Mouse (Mus musculus) heart, embryonic 11.5 days (tissue): ENCODE results near the gene Apmap. TPM values are rescaled to one million over a fixed set of nuclear protein-coding genes. Genes with fewer than 3 reads are reported as not detected.

Source experiments
- ATAC-seq: fragments of 200-750 bp; cut with Nextera tagmentation; replicated peaks from 2 replicates; pipeline ENCODE4 v1.8.0; 2017; ENCODE audit warnings: moderate library complexity; ENCODE audit not compliant: insufficient number of reproducible peaks, low FRiP score, low TSS enrichment
- H3K27ac ChIP-seq: fragments of 300-500 bp; sonication (generic); 2 replicates; pipeline ENCODE4 v1.5.1; 2014; ENCODE audit warnings: mild to moderate bottlenecking, low read depth, low read length
- H3K27me3 ChIP-seq: fragments of 300-500 bp; sonication (generic); 2 replicates; pipeline ENCODE4 v1.6.1; 2014; ENCODE audit warnings: mild to moderate bottlenecking, low read length, mixed read lengths; ENCODE audit not compliant: control insufficient read depth, insufficient read depth
- H3K36me3 ChIP-seq: fragments of 300-500 bp; sonication (generic); 2 replicates; pipeline ENCODE4 v1.6.1; 2014; ENCODE audit warnings: mild to moderate bottlenecking, low read length, moderate library complexity, mixed read lengths; ENCODE audit not compliant: control insufficient read depth, insufficient read depth
- H3K4me1 ChIP-seq: fragments of 300-500 bp; sonication (generic); 2 replicates; pipeline ENCODE4 v1.6.1; 2014; ENCODE audit warnings: low read length; ENCODE audit not compliant: control insufficient read depth, insufficient read depth
- H3K4me2 ChIP-seq: fragments of 300-500 bp; sonication (generic); 2 replicates; pipeline ENCODE4 v1.6.1; 2014; ENCODE audit warnings: mild to moderate bottlenecking, moderate library complexity
- H3K4me3 ChIP-seq: fragments of 300-500 bp; sonication (generic); 2 replicates; pipeline ENCODE4 v1.5.1; 2014; ENCODE audit warnings: low read depth, low read length
- H3K9ac ChIP-seq: fragments of 300-500 bp; sonication (generic); 2 replicates; pipeline ENCODE4 v1.6.1; 2014; ENCODE audit warnings: mild to moderate bottlenecking, low read depth, low read length, moderate library complexity
- H3K9me3 ChIP-seq: fragments of 300-500 bp; sonication (generic); replicated peaks from 2 replicates; pipeline ENCODE4 v1.6.1; 2016; ENCODE audit warnings: low read length; ENCODE audit not compliant: control insufficient read depth
- WGBS: fragments of 180-500 bp; shearing (Covaris S2); extraction: QIAGEN DNeasy Blood & Tissue Kit; methylation state at CpG from one replicate; pipeline ENCODE4 v1.1.7; 2014; ENCODE audit not compliant: insufficient replicate concordance; 5-methylcytosine and 5-hydroxymethylcytosine counted together
- polyA plus RNA-seq: library from polyadenylated mRNA; unstranded; fragments of >200 nt; fragmentation: Nextera tagmentation; extraction: Ambion mirVana; gene quantifications from 2 replicates; pipeline ENCODE4 v1.2.1, GENCODE M21; 2014

The Apmap gene
- polyA plus RNA-seq, 1 experiment from 2014 or later, result 31.1 TPM

DNA sequence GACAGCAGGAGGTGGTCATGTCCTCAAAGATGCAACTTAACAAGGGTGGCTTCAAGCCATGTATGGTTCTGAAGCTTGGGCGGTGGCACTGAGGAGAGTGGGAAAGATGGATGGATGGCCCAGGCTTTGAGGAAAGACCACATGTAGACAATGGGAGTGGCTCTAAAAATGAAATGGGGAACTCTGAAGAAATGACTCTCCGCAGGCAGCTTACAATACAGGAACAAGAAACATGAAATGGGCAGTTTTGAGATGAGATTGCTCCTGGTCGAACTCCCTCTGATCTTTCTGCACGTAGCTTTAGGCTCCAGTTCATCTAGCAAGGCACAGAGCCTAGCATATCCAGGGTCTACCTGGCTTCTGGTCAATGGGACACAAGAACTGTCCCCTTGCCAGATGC is 20.9 kb upstream of the Apmap start:
- Histone ChIP-seq H3K36me3 (no peaks in the 10 kb centered on the region), H3K4me3 (no peak overlapping the region), H3K4me2 (no peak overlapping the region), H3K27me3 (no peaks in the 10 kb centered on the region), H3K27ac (no peak overlapping the region), H3K9me3 (no peaks in the 10 kb centered on the region), H3K9ac (no peak overlapping the region), H3K4me1 (no peaks in the 10 kb centered on the region)
- no peak for ATAC-seq
- 79% methylated on average over 4 of the region's 4 CpGs for WGBS

DNA sequence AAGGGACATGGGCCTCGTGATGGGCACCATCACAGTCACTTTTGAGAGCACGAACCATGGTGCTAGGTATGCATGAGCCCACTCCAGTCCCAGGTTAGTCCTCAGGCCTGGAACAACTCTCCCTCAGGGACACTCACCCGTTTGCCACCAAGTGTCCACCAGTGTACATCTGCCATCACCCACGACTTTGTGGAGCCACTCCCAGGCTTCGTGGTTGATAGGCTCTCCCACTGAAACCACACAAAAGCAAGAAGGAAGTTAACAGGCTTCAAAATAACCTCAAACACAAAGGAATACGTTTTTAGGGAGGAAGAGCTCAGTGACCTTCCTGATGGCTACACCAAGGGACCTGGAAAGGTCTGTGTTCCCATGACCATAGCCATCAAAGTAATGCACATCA is 18.8 kb upstream of the Apmap start:
- H3K9me3 ChIP-seq, result no peaks in the 10 kb centered on the region
- no peaks in the 10 kb centered on the region for H3K27me3 ChIP-seq
- H3K9ac ChIP-seq, result no peak overlapping the region
- H3K4me2 ChIP-seq, result no peak overlapping the region
- WGBS, result 67% methylated on average over 6 of the region's 6 CpGs
- no peaks in the 10 kb centered on the region for H3K36me3 ChIP-seq
- H3K27ac ChIP-seq, result no peak overlapping the region
- no peaks in the 10 kb centered on the region for H3K4me1 ChIP-seq
- no peak overlapping the region for H3K4me3 ChIP-seq
- ATAC-seq, result no peak

DNA sequence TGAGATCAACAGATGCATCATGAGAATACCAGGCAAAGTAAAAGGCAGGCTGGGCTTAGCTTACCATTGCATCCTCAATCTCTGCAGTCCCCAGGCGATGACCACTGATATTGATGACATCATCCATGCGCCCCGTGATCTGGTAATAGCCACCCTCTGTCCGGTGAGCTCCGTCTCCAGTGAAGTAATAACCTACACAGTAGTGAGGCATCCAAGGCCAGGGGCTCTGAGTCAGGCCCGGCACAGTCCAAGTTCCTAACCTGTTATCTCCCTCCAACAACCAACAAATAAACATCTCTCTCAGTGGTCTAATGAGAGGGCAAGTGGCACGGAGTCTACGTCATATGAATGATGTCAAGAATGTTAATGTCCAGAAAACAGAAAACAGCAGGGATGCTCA is 16.6 kb upstream of the Apmap start:
- Histone ChIP-seq H3K27ac (no peak overlapping the region), H3K4me1 (no peaks in the 10 kb centered on the region), H3K4me3 (no peak overlapping the region), H3K27me3 (no peaks in the 10 kb centered on the region), H3K4me2 (no peak overlapping the region), H3K9ac (no peak overlapping the region), H3K36me3 (no peaks in the 10 kb centered on the region), H3K9me3 (no peaks in the 10 kb centered on the region)
- no peak for ATAC-seq
- 85% methylated on average over 8 of the region's 8 CpGs for whole genome bisulfite sequencing

DNA sequence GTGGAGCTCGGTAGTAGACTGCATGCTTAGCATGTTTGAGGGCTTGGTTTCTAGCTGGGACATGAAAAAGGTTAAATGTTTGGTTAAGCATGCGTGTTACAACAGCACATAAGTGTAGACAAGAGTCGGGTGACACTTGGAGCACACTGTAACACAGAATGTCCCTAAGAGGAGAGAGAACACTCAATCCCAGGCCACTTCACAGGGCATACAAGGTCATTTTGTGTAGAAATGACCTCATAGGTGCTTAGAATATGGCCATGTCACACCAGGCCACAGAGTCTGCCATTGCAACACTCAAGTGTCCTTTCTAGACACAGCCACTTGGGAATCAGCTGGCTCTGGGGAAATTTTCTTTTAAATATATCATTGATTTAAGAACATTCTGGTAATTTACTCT is 15.6 kb upstream of the Apmap start:
- Histone ChIP-seq H3K4me2 (no peak overlapping the region), H3K9me3 (no peaks in the 10 kb centered on the region), H3K9ac (no peak overlapping the region), H3K27ac (no peak overlapping the region), H3K4me3 (no peak overlapping the region), H3K36me3 (no peaks in the 10 kb centered on the region), H3K4me1 (no peaks in the 10 kb centered on the region), H3K27me3 (no peaks in the 10 kb centered on the region)
- ATAC-seq, result no peak
- 88% methylated on average over 3 of the region's 3 CpGs for WGBS

DNA sequence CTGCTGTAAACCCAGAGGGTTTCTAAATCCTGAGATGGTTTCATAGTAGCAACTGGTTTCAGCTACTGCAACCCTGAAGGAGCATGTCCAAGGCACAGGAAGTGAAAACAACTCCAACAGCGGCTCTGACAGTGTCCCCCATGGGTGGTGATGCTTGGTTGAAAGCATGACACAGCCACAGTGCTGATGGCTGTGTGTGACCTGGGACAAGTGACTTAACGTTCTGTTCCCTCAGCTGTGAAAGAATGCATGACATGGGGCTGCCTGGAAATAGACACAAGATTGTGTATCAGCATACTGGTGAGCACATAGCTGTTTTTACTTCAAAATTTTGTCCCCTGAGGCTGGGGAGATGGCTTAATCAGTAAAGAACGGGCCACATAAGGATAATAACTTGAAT is 13.3 kb upstream of the Apmap start:
- no peak overlapping the region for H3K9ac ChIP-seq
- H3K9me3 ChIP-seq, result no peaks in the 10 kb centered on the region
- H3K27ac ChIP-seq, result no peak overlapping the region
- ATAC-seq, result no peak
- H3K36me3 ChIP-seq, result no peaks in the 10 kb centered on the region
- no peaks in the 10 kb centered on the region for H3K27me3 ChIP-seq
- no peak overlapping the region for H3K4me2 ChIP-seq
- H3K4me1 ChIP-seq, result no peaks in the 10 kb centered on the region
- 59% methylated on average over 3 of the region's 3 CpGs for WGBS
- no peak overlapping the region for H3K4me3 ChIP-seq

DNA sequence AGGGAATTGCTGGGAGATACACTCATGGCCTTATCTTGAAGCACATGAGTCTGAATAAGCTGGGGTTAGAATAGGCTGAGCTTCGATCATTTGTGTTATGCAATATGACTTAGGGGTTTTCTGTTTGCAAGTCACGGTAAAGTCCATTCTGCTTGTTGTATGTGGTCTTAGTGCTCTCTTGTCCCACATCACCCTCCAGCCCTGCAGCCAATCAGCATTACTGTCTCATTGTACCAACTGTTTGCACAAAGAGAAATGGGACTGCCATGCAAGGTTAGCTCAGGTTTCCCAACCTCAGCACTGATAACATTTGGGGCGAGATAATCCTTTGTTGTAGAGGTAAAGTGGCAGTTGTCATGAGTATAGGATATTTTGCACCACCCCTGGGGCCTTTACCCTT is 1.7 kb upstream of the Apmap start:
- 64% methylated on average over 3 of the region's 3 CpGs for WGBS
- Histone ChIP-seq H3K4me2 (no peak overlapping the region), H3K27me3 (no peaks in the 10 kb centered on the region)

DNA sequence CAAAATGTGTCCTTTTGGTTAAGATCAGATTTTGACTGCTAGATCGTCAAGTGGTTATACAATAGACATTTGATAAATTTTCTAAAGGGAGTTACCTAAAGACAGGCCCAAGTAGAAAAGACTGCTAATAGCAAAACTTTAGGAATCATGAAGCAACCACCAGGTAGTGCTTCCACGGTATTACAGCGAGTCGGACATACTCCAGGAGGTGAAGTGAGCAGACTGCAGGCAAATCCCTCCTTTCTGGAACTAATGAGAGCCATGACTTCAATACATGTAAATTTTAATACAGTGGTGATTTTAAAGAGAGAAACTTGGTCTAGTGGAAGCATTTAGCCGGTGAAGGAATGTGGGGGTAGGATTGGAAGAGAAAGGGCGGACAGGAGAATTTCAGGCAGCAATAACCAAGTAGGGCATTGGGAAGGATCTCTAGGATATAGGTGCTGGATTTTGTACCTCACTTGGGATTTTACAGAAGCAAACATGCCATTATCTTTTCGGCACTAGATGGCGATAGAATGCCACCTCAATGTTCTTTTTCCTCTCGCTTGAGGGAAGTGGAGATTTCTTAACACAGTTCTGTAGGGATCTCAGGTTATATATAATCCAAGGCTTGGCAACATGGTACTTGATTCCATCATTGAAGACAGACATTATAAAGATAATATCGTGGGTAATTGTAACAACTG is 649 bp upstream of the Apmap start:
- no peaks in the 10 kb centered on the region for H3K9me3 ChIP-seq
- peak; percentile 35; the same call in 1 of the 2 replicates for ATAC-seq
- peaks cover 5% of the 10 kb centered on the region; the same call in 1 of the 2 replicates for H3K4me1 ChIP-seq
- H3K9ac ChIP-seq, result peak overlapping the region; percentile 87
- no peaks in the 10 kb centered on the region for H3K36me3 ChIP-seq
- peak overlapping the region; percentile 16; the same call in 1 of the 2 replicates for H3K27ac ChIP-seq
- H3K4me2 ChIP-seq, result peak overlapping the region; percentile 69
- H3K27me3 ChIP-seq, result no peaks in the 10 kb centered on the region
- WGBS, result 2% methylated on average over 10 of the region's 10 CpGs
- H3K4me3 ChIP-seq, result peak overlapping the region; percentile 95

More for the DNA sequence above, 1.7 kb upstream of the Apmap start:
- no peak overlapping the region for H3K4me3 ChIP-seq
- ATAC-seq, result no peak
- no peaks in the 10 kb centered on the region for H3K36me3 ChIP-seq
- no peaks in the 10 kb centered on the region for H3K9me3 ChIP-seq
- H3K27ac ChIP-seq, result no peak overlapping the region
- peaks cover 5% of the 10 kb centered on the region; the same call in 1 of the 2 replicates for H3K4me1 ChIP-seq
- H3K9ac ChIP-seq, result no peak overlapping the region

DNA sequence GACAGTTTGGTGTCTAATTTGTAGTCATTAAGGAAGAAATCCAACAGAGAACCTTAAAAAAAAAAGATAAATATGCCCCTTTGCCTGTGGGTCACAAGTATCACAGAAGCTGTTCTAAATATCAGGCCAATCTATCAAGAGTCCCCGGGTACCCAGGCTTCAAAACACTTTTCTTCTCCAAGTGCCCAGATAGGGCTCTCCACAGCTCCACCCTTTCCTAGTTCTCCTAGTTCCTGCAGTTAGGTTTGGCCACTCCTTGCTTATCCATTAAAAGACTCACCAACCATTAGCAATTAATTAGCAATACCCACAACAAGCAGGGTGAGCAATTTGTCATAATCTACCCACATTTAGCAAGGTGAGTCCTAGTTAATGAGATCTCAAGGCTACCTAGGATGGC is 1.3 kb downstream of the Apmap start:
- peak overlapping the region; percentile 69 for H3K4me2 ChIP-seq
- ATAC-seq, result no peak
- H3K9me3 ChIP-seq, result no peaks in the 10 kb centered on the region
- H3K36me3 ChIP-seq, result no peaks in the 10 kb centered on the region
- H3K27me3 ChIP-seq, result no peaks in the 10 kb centered on the region
- no peak overlapping the region for H3K27ac ChIP-seq
- 45% methylated on average over 1 of the region's 1 CpGs for WGBS
- peaks cover 5% of the 10 kb centered on the region; the same call in 1 of the 2 replicates for H3K4me1 ChIP-seq
- H3K4me3 ChIP-seq, result no peak overlapping the region
- no peak overlapping the region for H3K9ac ChIP-seq

DNA sequence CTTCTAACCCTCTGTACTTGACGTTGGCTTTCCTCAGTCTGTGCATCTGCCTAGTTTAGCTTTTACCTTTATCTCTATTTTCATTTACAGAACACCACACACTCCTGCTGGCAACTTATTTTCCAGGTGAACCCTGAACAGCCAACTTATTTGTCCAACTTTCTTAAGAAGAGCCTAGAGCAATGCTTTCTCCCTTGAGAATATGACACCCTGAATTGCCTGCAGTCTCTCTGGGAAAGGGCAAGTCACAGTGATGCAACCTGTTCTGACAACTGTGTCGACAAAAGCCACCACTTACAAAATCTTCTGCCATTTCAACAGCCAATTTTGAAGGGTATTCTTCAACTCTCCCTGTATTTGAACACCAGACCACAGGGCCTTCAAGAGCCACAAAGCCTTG is 3.6 kb downstream of the Apmap start:
- Histone ChIP-seq H3K9me3 (no peaks in the 10 kb centered on the region), H3K27me3 (no peaks in the 10 kb centered on the region), H3K27ac (no peak overlapping the region), H3K4me2 (no peak overlapping the region), H3K9ac (no peak overlapping the region), H3K4me3 (no peak overlapping the region), H3K36me3 (no peaks in the 10 kb centered on the region), H3K4me1 (peaks cover 5% of the 10 kb centered on the region; the same call in 1 of the 2 replicates)
- WGBS, result 77% methylated on average over 2 of the region's 2 CpGs
- no peak for ATAC-seq
